Mouse (Mus musculus) heart, embryonic 12.5 days (tissue): ENCODE measurements around the gene Dcdc2a. TPM values are rescaled to one million over a fixed set of nuclear protein-coding genes. Genes with fewer than 3 reads are reported as not detected.

Source experiments
- ATAC-seq: fragments of 200-750 bp; cut with Nextera tagmentation; 2 replicates; pipeline ENCODE4 v1.8.0; 2017; ENCODE audit warnings: moderate TSS enrichment, moderate library complexity; ENCODE audit not compliant: insufficient number of reproducible peaks, low FRiP score
- H3K27ac ChIP-seq: fragments of 300-500 bp; sonication (generic); 2 replicates; pipeline ENCODE4 v1.5.1; 2016; ENCODE audit warnings: mild to moderate bottlenecking, moderate library complexity; ENCODE audit not compliant: poor library complexity, severe bottlenecking
- H3K27me3 ChIP-seq: fragments of 300-500 bp; sonication (generic); replicated peaks from 2 replicates; pipeline ENCODE4 v1.6.1; 2016; ENCODE audit warnings: mild to moderate bottlenecking, moderate library complexity
- H3K36me3 ChIP-seq: fragments of 300-500 bp; sonication (generic); 2 replicates; pipeline ENCODE4 v1.6.1; 2016; ENCODE audit warnings: mild to moderate bottlenecking, moderate library complexity
- H3K4me1 ChIP-seq: fragments of 300-500 bp; sonication (generic); replicated peaks from 2 replicates; pipeline ENCODE4 v1.6.1; 2016; ENCODE audit warnings: mild to moderate bottlenecking
- H3K4me2 ChIP-seq: fragments of 300-500 bp; sonication (generic); 2 replicates; pipeline ENCODE4 v1.6.1; 2016; ENCODE audit warnings: mild to moderate bottlenecking, moderate library complexity
- H3K4me3 ChIP-seq: fragments of 300-500 bp; sonication (generic); 2 replicates; pipeline ENCODE4 v1.5.1; 2016; ENCODE audit warnings: mild to moderate bottlenecking
- H3K9ac ChIP-seq: fragments of 300-500 bp; sonication (generic); 2 replicates; pipeline ENCODE4 v1.6.1; 2016; ENCODE audit warnings: mild to moderate bottlenecking, moderate library complexity
- H3K9me3 ChIP-seq: fragments of 300-500 bp; sonication (generic); replicated peaks from 2 replicates; pipeline ENCODE4 v1.6.1; 2016; ENCODE audit warnings: mild to moderate bottlenecking, moderate library complexity
- WGBS: fragments of 180-500 bp; shearing (Covaris S2); methylation state at CpG from one replicate; pipeline ENCODE4 v1.1.7; 2016; 5-methylcytosine and 5-hydroxymethylcytosine counted together
- polyA plus RNA-seq: library from polyadenylated mRNA; unstranded; fragments of >200 nt; fragmentation: Nextera tagmentation; extraction: Ambion mirVana; gene quantifications from 2 replicates; pipeline ENCODE4 v1.2.1, GENCODE M21; 2016

The Dcdc2a gene
- polyA plus RNA-seq, 1 experiment from 2014 or later: 1.4 TPM

GRCm38 (mm10) chr13:25220186-25220787, 164.5 kb downstream of the Dcdc2a start:
- no peak for ATAC-seq
- no peak overlapping the region for H3K27ac ChIP-seq
- no peak overlapping the region for H3K4me2 ChIP-seq
- H3K9ac ChIP-seq: no peak overlapping the region
- H3K36me3 ChIP-seq: no peaks in the 10 kb centered on the region
- WGBS: 61% methylated on average over 5 of the region's 5 CpGs
- H3K4me1 ChIP-seq: no peaks in the 10 kb centered on the region
- H3K27me3 ChIP-seq: no peaks in the 10 kb centered on the region
- 0 out of 2 replicates have a peak, but pooled peaks cover 4% of the 10 kb centered on the region for H3K9me3 ChIP-seq
- no peak overlapping the region for H3K4me3 ChIP-seq

- 75% methylated on average over 1 of the region's 1 CpGs for WGBS
- Histone ChIP-seq H3K4me2 (no peak overlapping the region), H3K9ac (no peak overlapping the region), H3K27ac (no peak overlapping the region), H3K9me3 (no peaks in the 10 kb centered on the region), H3K36me3 (no peaks in the 10 kb centered on the region), H3K4me3 (no peak overlapping the region), H3K4me1 (no peaks in the 10 kb centered on the region), H3K27me3 (no peaks in the 10 kb centered on the region)
- ATAC-seq: no peak
These were observed 196.1 kb downstream of the Dcdc2a start for GRCm38 (mm10) chr13:25251893-25252292.

GRCm38 (mm10) chr13:25254478-25255263, 198.9 kb downstream of the Dcdc2a start:
- Histone ChIP-seq H3K9ac (no peak overlapping the region), H3K27me3 (no peaks in the 10 kb centered on the region), H3K36me3 (no peaks in the 10 kb centered on the region), H3K27ac (no peak overlapping the region), H3K9me3 (0 out of 2 replicates have a peak, but pooled peaks cover 6% of the 10 kb centered on the region), H3K4me1 (no peaks in the 10 kb centered on the region), H3K4me3 (no peak overlapping the region), H3K4me2 (no peak overlapping the region)
- ATAC-seq: no peak
- WGBS: 68% methylated on average over 9 of the region's 9 CpGs

- Histone ChIP-seq H3K27me3 (no peaks in the 10 kb centered on the region), H3K4me2 (no peak overlapping the region), H3K27ac (no peak overlapping the region), H3K9ac (no peak overlapping the region), H3K9me3 (0 out of 2 replicates have a peak, but pooled peaks cover 6% of the 10 kb centered on the region), H3K4me1 (no peaks in the 10 kb centered on the region), H3K4me3 (no peak overlapping the region), H3K36me3 (no peaks in the 10 kb centered on the region)
- WGBS: 74% methylated on average over 6 of the region's 6 CpGs
- no peak for ATAC-seq
These were observed 201.8 kb downstream of the Dcdc2a start for GRCm38 (mm10) chr13:25257608-25258007.

Other genes with a start within 250 kb of the Dcdc2a start
- gene Acot13, start 224.5 kb upstream of the Dcdc2a start, polyA plus RNA-seq: 187 and 195 TPM in 2 replicates
- gene Tdp2, start 224.3 kb upstream of the Dcdc2a start, polyA plus RNA-seq: 38.5 and 38.9 TPM in 2 replicates
- gene D130043K22Rik, start 210.9 kb upstream of the Dcdc2a start, polyA plus RNA-seq: 0.28 TPM in 1 of 2 replicates, not detected in the other
- gene Aldh5a1, start 118.3 kb upstream of the Dcdc2a start, polyA plus RNA-seq: 13.3 and 13.8 TPM in 2 replicates
- gene Gpld1, start 112.9 kb upstream of the Dcdc2a start, polyA plus RNA-seq: 0.15 and 0.24 TPM in 2 replicates
- 27.6 and 28.7 TPM in 2 replicates for gene Mrs2, start 35.6 kb upstream of the Dcdc2a start, polyA plus RNA-seq
- gene Nrsn1, start 214.5 kb downstream of the Dcdc2a start, polyA plus RNA-seq: 0.17 TPM in 1 of 2 replicates, not detected in the other